34 mouse cellular contexts compared by ENCODE assay signal in genomic region chr11:101224337-101224736, GRCm38 (mm10). TPM values are rescaled to one million over a fixed set of nuclear protein-coding genes. Genes with fewer than 3 reads are reported as not detected.
DNase-seq lines count a peak whose midpoint lies in the region; ATAC-seq and TF ChIP-seq lines count a peak whose summit lies in the region.
"Had no signal": no experiment of that assay in that cellular context is flagged by ENCODE, and none has a peak within 500 bp of the region (broad histone marks: within the 10 kb centered on the region; RNA-seq: fewer than 3 reads in every experiment).

No protein-coding gene starts in this region.

- H3K9me3 ChIP-seq in heart, embryonic 12.5 days (replicated peaks): no peaks in the 10 kb centered on the region
- no peaks in the 10 kb centered on the region for H3K9me3 ChIP-seq in liver, embryonic 12.5 days (replicated peaks)
- no peaks in the 10 kb centered on the region for H3K9me3 ChIP-seq in liver, postnatal 0 days (ENCODE audit: low read length)
- H3K9me3 ChIP-seq: embryonic facial prominence, embryonic 10.5 days; embryonic facial prominence, embryonic 15.5 days; forebrain, embryonic 13.5 days; hindbrain, embryonic 13.5 days; limb, embryonic 12.5 days; lung, embryonic 15.5 days; midbrain, embryonic 10.5 days; midbrain, embryonic 15.5 days; stomach, embryonic 15.5 days had no signal

- H3K4me1 ChIP-seq in heart, embryonic 12.5 days (replicated peaks): peaks cover 7% of the 10 kb centered on the region
- H3K4me1 ChIP-seq in liver, embryonic 12.5 days: peaks cover 30% of the 10 kb centered on the region
- H3K4me1 ChIP-seq in liver, postnatal 0 days (ENCODE audit: insufficient read depth): peaks cover 16% of the 10 kb centered on the region

- TF ChIP-seq CTCF in liver, postnatal 0 days (IDR thresholded peaks at IDR 0.05; ENCODE audit: low read depth): no peak

- peaks cover 12% of the 10 kb centered on the region for H3K79me2 ChIP-seq in myocyte (ENCODE audit: control insufficient read depth, insufficient read depth)

- no peak overlapping the region for H3K9ac ChIP-seq in heart, embryonic 12.5 days
- H3K9ac ChIP-seq in liver, embryonic 12.5 days: no peak overlapping the region
- no peak overlapping the region for H3K9ac ChIP-seq in liver, postnatal 0 days (replicated peaks)
- H3K9ac ChIP-seq: embryonic facial prominence, embryonic 15.5 days; forebrain, embryonic 13.5 days; hindbrain, embryonic 13.5 days; limb, embryonic 12.5 days; lung, embryonic 15.5 days; midbrain, embryonic 15.5 days; stomach, embryonic 15.5 days had no signal

- peak overlapping the region; percentile 13; the same call in 1 of the 2 replicates for H3K4me2 ChIP-seq in heart, embryonic 12.5 days
- 0 out of 2 replicates have a peak overlapping the region, but pooled peaks have one; percentile 91 for H3K4me2 ChIP-seq in liver, embryonic 12.5 days
- H3K4me2 ChIP-seq in liver, postnatal 0 days (ENCODE audit: low read depth, low read length): no peak overlapping the region
- peak overlapping the region; percentile 64 for H3K4me2 ChIP-seq in myocyte (ENCODE audit: low read depth)
- H3K4me2 ChIP-seq: embryonic facial prominence, embryonic 15.5 days; forebrain, embryonic 13.5 days; hindbrain, embryonic 13.5 days; lung, embryonic 15.5 days; midbrain, embryonic 15.5 days had no signal

- no peak for TF ChIP-seq POLR2A in myocyte (IDR thresholded peaks at IDR 0.05; ENCODE audit: insufficient read length, low read depth)

- ATAC-seq in heart, embryonic 12.5 days (ENCODE audit: insufficient number of reproducible peaks, low FRiP score): no peak
- ATAC-seq in liver, embryonic 12.5 days: no peak
- ATAC-seq in liver, postnatal 0 days: no peak
- ATAC-seq: activated CD4-positive, CD25-positive, alpha-beta regulatory T cell, adult 4 months; forebrain, embryonic 13.5 days; inflammation-experienced regulatory T-cells, adult 6 months; midbrain, embryonic 15.5 days had no signal

- H3K27ac ChIP-seq in heart, embryonic 12.5 days (ENCODE audit: poor library complexity, severe bottlenecking): no peak overlapping the region
- H3K27ac ChIP-seq in liver, embryonic 12.5 days: no peak overlapping the region
- H3K27ac ChIP-seq in liver, postnatal 0 days (ENCODE audit: low read depth): no peak overlapping the region
- H3K27ac ChIP-seq: embryonic facial prominence, embryonic 10.5 days; embryonic facial prominence, embryonic 15.5 days; forebrain, embryonic 13.5 days; hindbrain, embryonic 13.5 days; layer of hippocampus, adult 2 months; left cerebral cortex, adult 2 months; limb, embryonic 12.5 days; liver, embryonic 14.5 days; lung, embryonic 15.5 days; midbrain, embryonic 10.5 days; midbrain, embryonic 15.5 days; stomach, embryonic 15.5 days had no signal

- H3K4me3 ChIP-seq in heart, embryonic 12.5 days: no peak overlapping the region
- H3K4me3 ChIP-seq in liver, embryonic 12.5 days: no peak overlapping the region
- H3K4me3 ChIP-seq in liver, postnatal 0 days (ENCODE audit: low read depth, low read length): no peak overlapping the region
- H3K4me3 ChIP-seq in myocyte: no peak overlapping the region
- H3K4me3 ChIP-seq: forebrain, embryonic 13.5 days; hindbrain, embryonic 13.5 days; layer of hippocampus, adult 2 months; left cerebral cortex, adult 2 months; limb, embryonic 12.5 days; lung, embryonic 15.5 days; midbrain, embryonic 10.5 days; midbrain, embryonic 15.5 days; stomach, embryonic 15.5 days had no signal

- WGBS in heart, embryonic 12.5 days: 84% methylated on average over 3 of the region's 3 CpGs
- 75% methylated on average over 3 of the region's 3 CpGs for WGBS in liver, embryonic 12.5 days (ENCODE audit: insufficient replicate concordance)
- 73% methylated on average over 3 of the region's 3 CpGs for WGBS in liver, postnatal 0 days (ENCODE audit: insufficient replicate concordance)

- H3K27me3 ChIP-seq in heart, embryonic 12.5 days (replicated peaks): no peaks in the 10 kb centered on the region
- peaks cover 22% of the 10 kb centered on the region for H3K27me3 ChIP-seq in liver, embryonic 12.5 days (replicated peaks)
- no peaks in the 10 kb centered on the region for H3K27me3 ChIP-seq in liver, postnatal 0 days (ENCODE audit: insufficient read depth, low read length)
- H3K27me3 ChIP-seq in myocyte (ENCODE audit: control insufficient read depth, insufficient read depth, insufficient read length): no peaks in the 10 kb centered on the region
- H3K27me3 ChIP-seq: embryonic facial prominence, embryonic 15.5 days; limb, embryonic 12.5 days; lung, embryonic 15.5 days; midbrain, embryonic 15.5 days; stomach, embryonic 15.5 days had no signal

- intact Hi-C loops in heart, postnatal 36 days (cut with DNase I): no loop called here

- H3K36me3 ChIP-seq in heart, embryonic 12.5 days: no peaks in the 10 kb centered on the region
- no peaks in the 10 kb centered on the region for H3K36me3 ChIP-seq in liver, embryonic 12.5 days
- H3K36me3 ChIP-seq in liver, postnatal 0 days (replicated peaks; ENCODE audit: insufficient read depth, low read length): no peaks in the 10 kb centered on the region
- H3K36me3 ChIP-seq in myocyte (ENCODE audit: control insufficient read depth, insufficient read depth): no peaks in the 10 kb centered on the region
- H3K36me3 ChIP-seq: embryonic facial prominence, embryonic 10.5 days; embryonic facial prominence, embryonic 15.5 days; hindbrain, embryonic 13.5 days; limb, embryonic 12.5 days; lung, embryonic 15.5 days; midbrain, embryonic 10.5 days; midbrain, embryonic 15.5 days; stomach, embryonic 15.5 days had no signal

- no peak for TF ChIP-seq EP300 in liver, postnatal 0 days (IDR thresholded peaks at IDR 0.05; ENCODE audit: low read depth)

- no peak overlapping the region for H3ac ChIP-seq in myocyte (ENCODE audit: control insufficient read depth, insufficient read length)

- no peak for DNase-seq in heart, postnatal 36 days
- no peak for DNase-seq in liver, postnatal 0 days
- DNase-seq in 416B (ENCODE audit: low read depth): peak; percentile 96
- DNase-seq in cerebellum, adult 9-10 months: no peak
- DNase-seq: adrenal gland, adult 2 months; adrenal gland, postnatal 36 days; cerebellum, adult 2 months; cerebellum, postnatal 25 days; gastrocnemius, postnatal 36 days; heart, postnatal 10 days; kidney, adult 11 months; kidney, postnatal 36 days; right cerebral cortex, postnatal 25 days; thymus, adult 18-20 months; thymus, postnatal 25 days had no signal

TF ChIP-seq in myocyte, 11 proteins besides CTCF, POLR2A, EP300 and RAD21:
- no peak for TF ChIP-seq TCF12 (IDR thresholded peaks at IDR 0.05; ENCODE audit: insufficient read depth, poor library complexity, severe bottlenecking)
- no peak for TF ChIP-seq MAX (IDR thresholded peaks at IDR 0.05; ENCODE audit: low read depth)
- TF ChIP-seq POLR2AphosphoS2 (IDR thresholded peaks at IDR 0.05; ENCODE audit: insufficient read length, low read depth): no peak
- TF ChIP-seq MYOD1 (IDR thresholded peaks at IDR 0.05; ENCODE audit: control insufficient read depth in 1 of 3, insufficient read length in 2 of 3, low read depth in 2 of 3): no peak
- TF ChIP-seq SRF (IDR thresholded peaks at IDR 0.05; ENCODE audit: control insufficient read depth, insufficient read length, low read depth): no peak
- TF ChIP-seq REST (IDR thresholded peaks at IDR 0.05; ENCODE audit: insufficient read depth, insufficient read length): no peak
- TF ChIP-seq MYOG (IDR thresholded peaks at IDR 0.05; ENCODE audit: control insufficient read depth in 1 of 3, insufficient read depth in 1 of 3, insufficient read length in 2 of 3, low read depth in 2 of 3): no peak
- no peak for TF ChIP-seq CEBPB (IDR thresholded peaks at IDR 0.05; ENCODE audit: insufficient read depth, poor library complexity, severe bottlenecking)
- no peak for TF ChIP-seq USF1 (IDR thresholded peaks at IDR 0.05; ENCODE audit: low read depth)
- TF ChIP-seq E2F4 (IDR thresholded peaks at IDR 0.05; ENCODE audit: insufficient read depth): no peak
- TF ChIP-seq TCF3 (IDR thresholded peaks at IDR 0.05; ENCODE audit: insufficient read length, low read depth): no peak

RNA-seq across cellular contexts. Expression of gene Ezh1, which starts 1.9 kb away (rescaled TPM):
- 14.9 and 16.1 TPM in 2 replicates for polyA plus RNA-seq in heart, embryonic 12.5 days (2016; fragmentation: Nextera tagmentation; extraction: Ambion mirVana)
- 10 to 100 TPM; 34.8 to 36.7 TPM for total RNA-seq in heart, postnatal 36 days (2021)
- polyA plus RNA-seq in liver, embryonic 12.5 days (2016; fragmentation: Nextera tagmentation; extraction: Ambion mirVana): 9.8 and 10.3 TPM in 2 replicates
- polyA plus RNA-seq in liver, postnatal 0 days (2015; fragmentation: Nextera tagmentation; extraction: Ambion mirVana): 4.2 and 5.0 TPM in 2 replicates
- polyA plus RNA-seq in myocyte (2012; fragmentation: generic; extraction: Trizol): 13.7 TPM

RNA-seq across cellular contexts. Expression of gene Ramp2, which starts 21.5 kb away (rescaled TPM):
- polyA plus RNA-seq in heart, embryonic 12.5 days (2016; fragmentation: Nextera tagmentation; extraction: Ambion mirVana): 233 and 245 TPM in 2 replicates
- 100 to 1,000 TPM in 1 of 2 experiments, 10 to 100 TPM in 1; 88.9 to 132 TPM for total RNA-seq in heart, postnatal 36 days (2021)
- polyA plus RNA-seq in liver, embryonic 12.5 days (2016; fragmentation: Nextera tagmentation; extraction: Ambion mirVana): 32.6 and 33.5 TPM in 2 replicates
- 34.8 and 38.4 TPM in 2 replicates for polyA plus RNA-seq in liver, postnatal 0 days (2015; fragmentation: Nextera tagmentation; extraction: Ambion mirVana)
- polyA plus RNA-seq in myocyte (2012; fragmentation: generic; extraction: Trizol): 2.5 TPM
- total RNA-seq: neutrophil, adult 5-6 weeks had no signal
- polyA plus RNA-seq: activated CD4-positive, CD25-positive, alpha-beta regulatory T cell, adult 4 months; inflammation-experienced regulatory T-cells, adult 6 months had no signal

RNA-seq across cellular contexts. Expression of gene Vps25, which starts 29.2 kb away (rescaled TPM):
- 98.8 and 101 TPM in 2 replicates for polyA plus RNA-seq in heart, embryonic 12.5 days (2016; fragmentation: Nextera tagmentation; extraction: Ambion mirVana)
- 10 to 100 TPM; 84.6 to 95.8 TPM for total RNA-seq in heart, postnatal 36 days (2021)
- 106 TPM in 2 replicates for polyA plus RNA-seq in liver, embryonic 12.5 days (2016; fragmentation: Nextera tagmentation; extraction: Ambion mirVana)
- 75.9 and 81.1 TPM in 2 replicates for polyA plus RNA-seq in liver, postnatal 0 days (2015; fragmentation: Nextera tagmentation; extraction: Ambion mirVana)
- polyA plus RNA-seq in myocyte (2012; fragmentation: generic; extraction: Trizol): 141 TPM

RNA-seq across cellular contexts. Expression of gene Wnk4, which starts 36.0 kb away (rescaled TPM):
- 14.0 TPM in 2 replicates for polyA plus RNA-seq in heart, embryonic 12.5 days (2016; fragmentation: Nextera tagmentation; extraction: Ambion mirVana)
- total RNA-seq in heart, postnatal 36 days (2021): 10 to 100 TPM; 18.5 to 19.8 TPM
- polyA plus RNA-seq in liver, embryonic 12.5 days (2016; fragmentation: Nextera tagmentation; extraction: Ambion mirVana): 11.3 and 12.3 TPM in 2 replicates
- 1.6 and 2.2 TPM in 2 replicates for polyA plus RNA-seq in liver, postnatal 0 days (2015; fragmentation: Nextera tagmentation; extraction: Ambion mirVana)
- 0.19 TPM for polyA plus RNA-seq in myocyte (2012; fragmentation: generic; extraction: Trizol)
- total RNA-seq: megakaryocyte progenitor cell, adult 5-6 weeks had no signal

RNA-seq across cellular contexts. Expression of gene Ccr10, which starts 49.1 kb away (rescaled TPM):
- polyA plus RNA-seq in heart, embryonic 12.5 days (2016; fragmentation: Nextera tagmentation; extraction: Ambion mirVana): 0.15 and 0.36 TPM in 2 replicates
- under 1 TPM in 1 of 2 experiments, not detected in 1; 0.24 TPM for total RNA-seq in heart, postnatal 36 days (2021)
- 0.07 TPM in 1 of 2 replicates, not detected in the other for polyA plus RNA-seq in liver, embryonic 12.5 days (2016; fragmentation: Nextera tagmentation; extraction: Ambion mirVana)
- polyA plus RNA-seq in liver, postnatal 0 days (2015; fragmentation: Nextera tagmentation; extraction: Ambion mirVana): 0.09 TPM in 2 replicates
- 0.56 TPM for polyA plus RNA-seq in myocyte (2012; fragmentation: generic; extraction: Trizol)
- total RNA-seq: gastrocnemius, postnatal 36 days; layer of hippocampus, adult 2 months; megakaryocyte progenitor cell, adult 5-6 weeks; neutrophil, adult 5-6 weeks had no signal
- polyA plus RNA-seq: forebrain, embryonic 13.5 days; limb, embryonic 12.5 days; liver, embryonic 14.5 days had no signal
